Mouse (Mus musculus) midbrain, embryonic 11.5 days (tissue): ENCODE measurements around the gene Baiap2l2. TPM values are rescaled to one million over a fixed set of nuclear protein-coding genes. Genes with fewer than 3 reads are reported as not detected.

ENCODE experiments used
- ATAC-seq: fragments of 200-750 bp; cut with Nextera tagmentation; 2 replicates; pipeline ENCODE4 v1.8.0; 2017; ENCODE audit warnings: moderate TSS enrichment, moderate library complexity; ENCODE audit not compliant: low FRiP score
- DNase-seq: peaks from one replicate; pipeline ENCODE4 v3.0.0; 2015; ENCODE audit warnings: low spot score; ENCODE audit errors: missing footprints
- H3K27ac ChIP-seq: fragments of 300-500 bp; sonication (generic); 2 replicates; pipeline ENCODE4 v1.5.1; 2014; ENCODE audit warnings: low read depth, low read length
- H3K27me3 ChIP-seq: fragments of 300-500 bp; sonication (generic); 2 replicates; pipeline ENCODE4 v1.6.1; 2014; ENCODE audit warnings: mild to moderate bottlenecking, low read length, moderate library complexity, mixed read lengths; ENCODE audit not compliant: control insufficient read depth, insufficient read depth
- H3K36me3 ChIP-seq: fragments of 300-500 bp; sonication (generic); 2 replicates; pipeline ENCODE4 v1.6.1; 2014; ENCODE audit warnings: mild to moderate bottlenecking, low read length, moderate library complexity, mixed read lengths; ENCODE audit not compliant: control insufficient read depth, insufficient read depth
- H3K4me1 ChIP-seq: fragments of 300-500 bp; sonication (generic); 2 replicates; pipeline ENCODE4 v1.6.1; 2014; ENCODE audit warnings: low read length; ENCODE audit not compliant: control insufficient read depth, insufficient read depth
- H3K4me2 ChIP-seq: fragments of 300-500 bp; sonication (generic); 2 replicates; pipeline ENCODE4 v1.6.1; 2014; ENCODE audit warnings: mild to moderate bottlenecking, moderate library complexity
- H3K4me3 ChIP-seq: fragments of 300-500 bp; sonication (generic); 2 replicates; pipeline ENCODE4 v1.5.1; 2014; ENCODE audit warnings: low read depth, low read length
- H3K9ac ChIP-seq: fragments of 300-500 bp; sonication (generic); 2 replicates; pipeline ENCODE4 v1.6.1; 2014; ENCODE audit warnings: low read length
- H3K9me3 ChIP-seq: fragments of 300-500 bp; sonication (generic); 2 replicates; pipeline ENCODE4 v1.6.1; 2016; ENCODE audit warnings: low read length; ENCODE audit not compliant: control insufficient read depth
- WGBS: fragments of 180-500 bp; shearing (Covaris S2); extraction: QIAGEN DNeasy Blood & Tissue Kit; methylation state at CpG from one replicate; pipeline ENCODE4 v1.1.7; 2014; 5-methylcytosine and 5-hydroxymethylcytosine counted together
- polyA plus RNA-seq: library from polyadenylated mRNA; unstranded; fragments of >200 nt; fragmentation: Nextera tagmentation; extraction: Ambion mirVana; gene quantifications from 2 replicates; pipeline ENCODE4 v1.2.1, GENCODE M21; 2014

The Baiap2l2 gene
- polyA plus RNA-seq, 1 experiment from 2014 or later: 0.27 TPM

GRCm38 (mm10) chr15:79306043-79306637 lies 20.8 kb upstream of the Baiap2l2 start:
- 78% methylated on average over 23 of the region's 23 CpGs for WGBS
- Histone ChIP-seq H3K27me3 (no peaks in the 10 kb centered on the region), H3K4me2 (no peak overlapping the region), H3K36me3 (no peaks in the 10 kb centered on the region), H3K27ac (no peak overlapping the region), H3K4me1 (no peaks in the 10 kb centered on the region), H3K9me3 (no peaks in the 10 kb centered on the region), H3K4me3 (no peak overlapping the region), H3K9ac (no peak overlapping the region)
- ATAC-seq (no peak), DNase-seq (no peak)

DNA sequence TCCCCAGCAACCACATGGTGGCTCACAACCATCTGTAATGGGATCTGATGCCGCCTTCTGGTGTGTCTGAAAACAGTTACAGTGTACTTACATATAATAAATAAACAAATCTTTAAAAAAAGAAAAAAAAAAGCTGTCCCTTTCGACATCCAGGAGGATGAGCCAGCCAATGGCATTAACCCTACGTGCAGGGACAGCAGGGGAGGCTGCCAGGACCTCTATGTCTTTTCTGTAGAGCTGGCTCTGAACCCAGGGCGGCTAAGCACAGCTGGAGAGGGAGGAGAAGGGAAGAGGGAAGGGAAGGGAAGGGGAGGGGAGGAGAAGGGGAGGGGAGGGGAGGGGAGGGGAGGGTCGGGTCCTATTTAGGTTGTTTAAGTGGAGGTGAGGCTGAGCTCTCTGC lies 19.5 kb upstream of the Baiap2l2 start:
- H3K9ac ChIP-seq: no peak overlapping the region
- H3K4me3 ChIP-seq: no peak overlapping the region
- H3K4me2 ChIP-seq: no peak overlapping the region
- no peaks in the 10 kb centered on the region for H3K4me1 ChIP-seq
- no peaks in the 10 kb centered on the region for H3K36me3 ChIP-seq
- no peaks in the 10 kb centered on the region for H3K9me3 ChIP-seq
- WGBS: 67% methylated on average over 4 of the region's 5 CpGs
- no peak overlapping the region for H3K27ac ChIP-seq
- no peak for DNase-seq
- no peaks in the 10 kb centered on the region for H3K27me3 ChIP-seq
- ATAC-seq: no peak

GRCm38 (mm10) chr15:79303725-79304124 lies 18.4 kb upstream of the Baiap2l2 start:
- Histone ChIP-seq H3K36me3 (no peaks in the 10 kb centered on the region), H3K4me1 (no peaks in the 10 kb centered on the region), H3K27me3 (no peaks in the 10 kb centered on the region), H3K9me3 (no peaks in the 10 kb centered on the region), H3K9ac (no peak overlapping the region), H3K27ac (no peak overlapping the region), H3K4me2 (no peak overlapping the region), H3K4me3 (no peak overlapping the region)
- WGBS: 78% methylated on average over 8 of the region's 8 CpGs
- ATAC-seq (no peak), DNase-seq (no peak)

DNA sequence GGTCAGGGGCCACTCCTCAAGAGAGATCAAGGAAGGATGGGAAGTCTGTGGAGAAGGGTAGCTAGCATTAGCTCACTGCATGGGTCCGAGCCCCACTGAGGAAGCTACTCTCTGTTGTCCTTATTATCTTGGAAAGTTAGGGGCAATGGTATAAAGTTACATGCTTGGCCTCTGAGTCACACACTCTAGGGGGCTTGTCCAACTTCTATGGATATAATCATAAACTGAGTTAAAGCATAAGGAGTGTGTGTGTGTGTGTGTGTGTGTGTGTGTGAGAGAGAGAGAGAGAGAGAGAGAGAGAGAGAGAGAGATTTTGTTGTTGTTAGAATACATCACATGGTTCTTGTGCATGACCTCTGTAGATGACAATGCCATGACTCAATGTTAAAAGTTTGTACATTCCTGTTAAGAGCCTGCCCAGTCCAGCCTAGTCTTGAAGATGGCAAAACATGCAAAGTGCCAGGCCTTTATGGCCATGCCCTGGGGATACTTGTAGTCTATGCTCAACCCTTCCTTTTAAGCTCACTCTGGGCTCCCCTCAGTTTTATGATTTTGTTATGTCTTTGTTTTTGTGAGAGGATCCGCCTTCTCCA lies 14.3 kb upstream of the Baiap2l2 start:
- Histone ChIP-seq H3K36me3 (no peaks in the 10 kb centered on the region), H3K4me3 (no peak overlapping the region), H3K4me2 (no peak overlapping the region), H3K27ac (no peak overlapping the region), H3K9me3 (no peaks in the 10 kb centered on the region), H3K9ac (no peak overlapping the region), H3K27me3 (no peaks in the 10 kb centered on the region), H3K4me1 (no peaks in the 10 kb centered on the region)
- DNase-seq: no peak
- 85% methylated on average over 2 of the region's 2 CpGs for WGBS
- no peak for ATAC-seq

GRCm38 (mm10) chr15:79298553-79298952 lies 13.2 kb upstream of the Baiap2l2 start:
- no peaks in the 10 kb centered on the region for H3K4me1 ChIP-seq
- 87% methylated on average over 6 of the region's 6 CpGs for WGBS
- H3K27ac ChIP-seq: no peak overlapping the region
- no peak overlapping the region for H3K4me3 ChIP-seq
- H3K4me2 ChIP-seq: no peak overlapping the region
- no peaks in the 10 kb centered on the region for H3K36me3 ChIP-seq
- ATAC-seq (no peak), DNase-seq (no peak)
- no peaks in the 10 kb centered on the region for H3K9me3 ChIP-seq
- no peaks in the 10 kb centered on the region for H3K27me3 ChIP-seq
- H3K9ac ChIP-seq: no peak overlapping the region

DNA sequence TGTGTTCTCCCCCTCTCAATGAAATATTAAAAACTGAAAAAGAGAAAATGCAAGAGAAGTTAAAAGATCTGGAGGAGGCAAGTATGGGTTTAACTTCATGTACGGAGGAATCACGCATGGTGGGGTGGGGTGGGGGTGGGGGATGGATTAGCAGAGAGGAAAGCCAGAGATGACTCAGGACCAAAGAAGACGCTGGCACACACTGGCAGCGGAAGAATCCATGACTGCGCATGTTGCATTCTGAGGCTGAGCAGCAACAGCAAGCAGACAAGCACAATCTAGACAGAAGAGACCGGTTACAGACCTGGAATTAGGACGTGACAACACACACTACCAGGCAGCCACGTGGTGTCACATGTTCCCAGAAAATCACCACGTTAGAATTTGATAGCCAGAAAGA lies 7.4 kb upstream of the Baiap2l2 start:
- no peak for DNase-seq
- Histone ChIP-seq H3K9me3 (no peaks in the 10 kb centered on the region), H3K36me3 (no peaks in the 10 kb centered on the region), H3K4me3 (no peak overlapping the region), H3K9ac (no peak overlapping the region), H3K27ac (no peak overlapping the region), H3K27me3 (no peaks in the 10 kb centered on the region), H3K4me2 (no peak overlapping the region), H3K4me1 (no peaks in the 10 kb centered on the region)
- ATAC-seq: no peak
- 91% methylated on average over 9 of the region's 9 CpGs for WGBS

DNA sequence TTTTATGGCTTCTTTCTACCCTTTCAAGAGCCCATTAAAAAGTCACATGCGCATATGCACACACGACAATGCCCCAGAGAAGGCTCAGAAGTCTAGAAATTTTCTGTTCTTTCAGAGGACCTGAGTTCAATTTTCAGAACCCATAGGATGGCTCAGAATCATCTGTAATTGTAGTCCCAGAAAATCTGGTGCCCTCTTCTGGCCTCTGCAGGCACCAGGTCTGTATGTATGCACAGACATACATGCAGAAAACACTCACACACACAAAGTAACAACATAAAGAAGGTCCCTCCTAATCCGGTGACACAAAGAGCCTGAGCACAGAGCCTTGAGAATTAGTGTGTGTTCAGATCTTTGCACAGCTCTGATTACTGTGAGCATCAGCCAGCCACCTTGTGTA lies 5.0 kb upstream of the Baiap2l2 start:
- Histone ChIP-seq H3K9ac (no peak overlapping the region), H3K36me3 (no peaks in the 10 kb centered on the region; the same call in 1 of the 2 replicates), H3K9me3 (no peaks in the 10 kb centered on the region), H3K4me2 (no peak overlapping the region), H3K27ac (no peak overlapping the region), H3K4me3 (no peak overlapping the region), H3K27me3 (no peaks in the 10 kb centered on the region), H3K4me1 (no peaks in the 10 kb centered on the region)
- DNase-seq (no peak), ATAC-seq (no peak)
- 88% methylated on average over 3 of the region's 3 CpGs for WGBS

DNA sequence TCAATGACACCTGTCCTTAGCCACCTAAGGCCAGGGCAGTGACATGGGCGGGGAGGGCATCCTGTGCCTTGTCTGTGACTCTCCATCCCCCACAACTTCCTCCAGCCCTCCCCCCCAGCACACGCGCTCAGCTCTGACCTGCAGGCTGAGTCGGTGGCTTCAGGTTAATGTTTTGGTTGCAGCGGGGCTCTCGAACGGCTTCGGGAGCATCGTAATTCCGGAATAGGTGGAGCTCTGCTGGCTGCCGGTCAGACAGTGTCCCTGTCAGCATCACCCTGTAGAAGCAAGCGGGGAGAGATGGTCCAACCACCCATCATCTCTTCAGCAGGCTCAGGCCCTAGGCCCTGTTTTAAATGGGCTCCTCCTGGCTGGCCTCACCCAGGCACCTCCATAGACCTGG lies 4.1 kb upstream of the Baiap2l2 start:
- Histone ChIP-seq H3K9me3 (no peaks in the 10 kb centered on the region), H3K27ac (no peak overlapping the region), H3K4me1 (no peaks in the 10 kb centered on the region), H3K36me3 (no peaks in the 10 kb centered on the region; the same call in 1 of the 2 replicates), H3K9ac (no peak overlapping the region), H3K27me3 (no peaks in the 10 kb centered on the region), H3K4me3 (no peak overlapping the region), H3K4me2 (no peak overlapping the region)
- 94% methylated on average over 12 of the region's 12 CpGs for WGBS
- no peak for ATAC-seq
- DNase-seq: no peak

DNA sequence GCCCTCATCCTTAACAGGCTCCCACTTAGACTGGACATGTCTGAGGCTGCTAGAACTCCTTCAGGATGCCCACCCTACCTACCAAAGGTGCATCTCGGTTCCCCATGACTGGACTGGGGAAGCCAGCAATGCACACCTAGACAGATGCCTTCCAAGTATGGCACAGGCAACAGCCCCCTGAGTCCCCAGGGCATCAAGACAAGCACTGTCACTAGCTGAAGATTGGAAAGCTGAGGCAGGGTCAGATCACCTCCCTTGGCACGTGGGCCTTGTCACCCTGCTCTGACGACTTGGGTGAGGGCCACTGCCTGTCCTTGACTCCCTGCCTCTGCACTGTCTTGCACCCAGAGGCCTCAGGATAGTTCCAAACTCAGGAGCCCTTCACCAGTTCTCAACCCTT lies 3.0 kb upstream of the Baiap2l2 start:
- Histone ChIP-seq H3K4me2 (no peak overlapping the region), H3K4me1 (no peaks in the 10 kb centered on the region), H3K27ac (no peak overlapping the region), H3K4me3 (no peak overlapping the region), H3K9me3 (no peaks in the 10 kb centered on the region), H3K27me3 (no peaks in the 10 kb centered on the region), H3K9ac (no peak overlapping the region), H3K36me3 (no peaks in the 10 kb centered on the region; the same call in 1 of the 2 replicates)
- DNase-seq (no peak), ATAC-seq (no peak)
- 91% methylated on average over 3 of the region's 3 CpGs for WGBS
